Mouse (Mus musculus): ENCODE measurements around the gene Kirrel3.

Gene Kirrel3

GRCm38 (mm10) chr9:34947717-34948116 lies 462.0 kb downstream of the Kirrel3 start:
- no peak for DNase-seq (ENCODE audit: low spot score)

GRCm38 (mm10) chr9:34953420-34953819 lies 467.7 kb downstream of the Kirrel3 start:
- DNase-seq (ENCODE audit: low spot score): peak; percentile 45

GRCm38 (mm10) chr9:34954212-34954611 lies 468.5 kb downstream of the Kirrel3 start:
- DNase-seq (ENCODE audit: low spot score): peak; percentile 47

- DNase-seq (ENCODE audit: low spot score): no peak
Observed at GRCm38 (mm10) chr9:34956512-34956911, 470.8 kb downstream of the Kirrel3 start.

GRCm38 (mm10) chr9:34957691-34958090 lies 472.0 kb downstream of the Kirrel3 start:
- DNase-seq (ENCODE audit: low spot score): no peak

- DNase-seq (ENCODE audit: low spot score): no peak
Observed at GRCm38 (mm10) chr9:34958183-34958830, 472.6 kb downstream of the Kirrel3 start.

GRCm38 (mm10) chr9:34960736-34961135 lies 475.0 kb downstream of the Kirrel3 start:
- no peak for DNase-seq (ENCODE audit: low spot score)

- no peak for DNase-seq (ENCODE audit: low spot score)
Observed at GRCm38 (mm10) chr9:34961171-34961570, 475.5 kb downstream of the Kirrel3 start.

- no peak for DNase-seq (ENCODE audit: low spot score)
Observed at GRCm38 (mm10) chr9:34962251-34962650, 476.6 kb downstream of the Kirrel3 start.

- no peak for DNase-seq (ENCODE audit: low spot score)
Observed at GRCm38 (mm10) chr9:34963593-34963992, 477.9 kb downstream of the Kirrel3 start.

- DNase-seq (ENCODE audit: low spot score): no peak
Observed at GRCm38 (mm10) chr9:34964172-34965040, 478.7 kb downstream of the Kirrel3 start.

- no peak for DNase-seq (ENCODE audit: low spot score)
Observed at GRCm38 (mm10) chr9:34965041-34965415, 479.3 kb downstream of the Kirrel3 start.

- no peak for DNase-seq (ENCODE audit: low spot score)
Observed at GRCm38 (mm10) chr9:34967772-34968171, 482.1 kb downstream of the Kirrel3 start.

- DNase-seq (ENCODE audit: low spot score): no peak
Observed at GRCm38 (mm10) chr9:34969881-34970490, 484.3 kb downstream of the Kirrel3 start.

GRCm38 (mm10) chr9:34974326-34974725 lies 488.6 kb downstream of the Kirrel3 start:
- DNase-seq (ENCODE audit: low spot score): no peak

- DNase-seq (ENCODE audit: low spot score): no peak
Observed at GRCm38 (mm10) chr9:34975245-34975644, 489.6 kb downstream of the Kirrel3 start.

- no peak for DNase-seq (ENCODE audit: low spot score)
Observed at GRCm38 (mm10) chr9:34976596-34977462, 491.1 kb downstream of the Kirrel3 start.

GRCm38 (mm10) chr9:34977700-34978099 lies 492.0 kb downstream of the Kirrel3 start:
- DNase-seq (ENCODE audit: low spot score): no peak

GRCm38 (mm10) chr9:34978229-34978628 lies 492.5 kb downstream of the Kirrel3 start:
- DNase-seq (ENCODE audit: low spot score): no peak

- DNase-seq (ENCODE audit: low spot score): no peak
Observed at GRCm38 (mm10) chr9:34980516-34981265, 495.0 kb downstream of the Kirrel3 start.

Measured in testis, postnatal 10 days (tissue).